Mouse (Mus musculus) spleen, postnatal 10 days (tissue): ENCODE results near the gene Gatd1.

Experiments
- DNase-seq, 2 experiments: peaks; one replicate each; pipeline ENCODE4 v3.0.0; 2021 to 2022; ENCODE audit warnings: low spot score in 2 of 2

The Gatd1 gene

GRCm38 (mm10) chr7:141442199-141442598 lies 28.3 kb upstream of the Gatd1 start:
- peak; percentile 25 to 29 for DNase-seq

- DNase-seq, result peak in 1 of 2 experiments; percentile 19
These were observed 27.5 kb upstream of the Gatd1 start for GRCm38 (mm10) chr7:141441460-141441859.

GRCm38 (mm10) chr7:141440613-141441012 lies 26.7 kb upstream of the Gatd1 start:
- peak in 1 of 2 experiments; percentile 70 for DNase-seq

GRCm38 (mm10) chr7:141439811-141440210 lies 25.9 kb upstream of the Gatd1 start:
- peak in 1 of 2 experiments; percentile 14 for DNase-seq

- DNase-seq, result peak in 1 of 2 experiments; percentile 14
These were observed 25.3 kb upstream of the Gatd1 start for GRCm38 (mm10) chr7:141439140-141439679.

GRCm38 (mm10) chr7:141438201-141438968 lies 24.4 kb upstream of the Gatd1 start:
- DNase-seq, result peak in 1 of 2 experiments; percentile 29

- DNase-seq, result peak; percentile 83 to 89
These were observed 23.5 kb upstream of the Gatd1 start, which contains the start of gene Slc25a22 for GRCm38 (mm10) chr7:141437178-141438120. Gene Slc25a22 (minus strand): TSS chr7:141437892.

- peak in 1 of 2 experiments; percentile 14 for DNase-seq
These were observed 22.6 kb upstream of the Gatd1 start for GRCm38 (mm10) chr7:141436523-141436892.

- peak in 1 of 2 experiments; percentile 18 for DNase-seq
These were observed 22.1 kb upstream of the Gatd1 start for GRCm38 (mm10) chr7:141435856-141436522.

- peak; percentile 52 to 77 for DNase-seq
These were observed 21.4 kb upstream of the Gatd1 start for GRCm38 (mm10) chr7:141435129-141435855.

GRCm38 (mm10) chr7:141434464-141434863 lies 20.5 kb upstream of the Gatd1 start:
- DNase-seq, result peak in 1 of 2 experiments; percentile 37

- DNase-seq, result peak in 1 of 2 experiments; percentile 24
These were observed 19.8 kb upstream of the Gatd1 start for GRCm38 (mm10) chr7:141433517-141434400.

- no peak for DNase-seq
These were observed 19.0 kb upstream of the Gatd1 start for GRCm38 (mm10) chr7:141432741-141433516.

GRCm38 (mm10) chr7:141432186-141432611 lies 18.3 kb upstream of the Gatd1 start:
- DNase-seq, result peak in 1 of 2 experiments; percentile 38

- DNase-seq, result peak in 1 of 2 experiments; percentile 15
These were observed 17.7 kb upstream of the Gatd1 start for GRCm38 (mm10) chr7:141431434-141432185.

GRCm38 (mm10) chr7:141430585-141431240 lies 16.8 kb upstream of the Gatd1 start:
- DNase-seq, result peak in 1 of 2 experiments; percentile 13

- peak; percentile 5 to 15 for DNase-seq
These were observed 16.1 kb upstream of the Gatd1 start for GRCm38 (mm10) chr7:141429840-141430584.
